Mouse (Mus musculus) cerebellum, adult 11 months (tissue): ENCODE measurements around the gene Spock1.
"Not testable (repeated sequence)": the region's sequence is repeated elsewhere in the genome, so short reads cannot be mapped to it uniquely, and the experiment has no call there.

ENCODE experiments used
- DNase-seq: peaks from one replicate; pipeline ENCODE4 v3.0.0; 2022

The Spock1 gene

GRCm38 (mm10) chr13:57643036-57643435, 265.1 kb downstream of the Spock1 start:
- no peak for DNase-seq

- no peak for DNase-seq
Observed at GRCm38 (mm10) chr13:57641649-57642048, 266.5 kb downstream of the Spock1 start.

DNA sequence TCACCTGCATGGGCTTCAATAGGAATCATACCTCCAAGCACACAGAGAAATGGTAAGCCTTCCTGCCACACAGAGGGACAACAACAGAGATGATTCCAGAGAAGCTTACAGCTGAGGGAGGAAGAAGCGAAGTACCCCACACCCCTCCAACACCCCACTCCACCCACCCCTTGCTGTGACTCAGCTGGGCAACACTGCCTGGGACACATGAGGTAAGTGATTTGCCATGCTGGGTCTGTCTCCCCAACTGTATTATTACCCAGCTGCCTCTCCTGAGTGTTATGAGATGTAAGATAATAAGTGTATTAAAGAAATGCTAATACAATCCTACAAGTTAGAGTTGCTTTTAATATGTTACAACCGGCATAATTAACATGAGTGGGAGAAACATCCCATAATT, 267.2 kb downstream of the Spock1 start:
- DNase-seq, result no peak

DNA sequence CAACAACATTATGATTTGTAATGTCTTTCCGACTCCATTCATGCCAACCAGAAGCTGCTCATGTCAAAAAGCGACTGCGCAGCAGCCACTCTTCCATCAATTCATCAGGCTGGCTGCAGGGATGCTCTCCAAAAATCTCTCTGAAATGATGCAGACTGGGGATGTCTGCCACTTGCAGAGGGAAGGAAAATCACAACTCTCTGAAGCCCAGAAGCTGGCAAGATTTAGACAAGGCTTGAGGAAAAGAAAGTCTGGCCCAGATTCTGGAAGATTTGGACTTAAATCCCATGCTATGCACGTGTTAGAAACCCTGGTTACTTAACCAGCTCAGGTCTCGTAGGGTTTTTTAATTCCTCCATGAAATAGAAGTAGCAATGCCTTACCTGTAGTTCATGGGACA, 269.3 kb downstream of the Spock1 start:
- no peak for DNase-seq

- no peak for DNase-seq
Observed at GRCm38 (mm10) chr13:57637606-57638132, 270.5 kb downstream of the Spock1 start.

- DNase-seq, result peak; percentile 43
Observed at GRCm38 (mm10) chr13:57637080-57637572, 271.0 kb downstream of the Spock1 start.

GRCm38 (mm10) chr13:57636196-57637015, 271.7 kb downstream of the Spock1 start:
- DNase-seq, result no peak

GRCm38 (mm10) chr13:57630532-57630931, 277.6 kb downstream of the Spock1 start:
- DNase-seq, result no peak

DNA sequence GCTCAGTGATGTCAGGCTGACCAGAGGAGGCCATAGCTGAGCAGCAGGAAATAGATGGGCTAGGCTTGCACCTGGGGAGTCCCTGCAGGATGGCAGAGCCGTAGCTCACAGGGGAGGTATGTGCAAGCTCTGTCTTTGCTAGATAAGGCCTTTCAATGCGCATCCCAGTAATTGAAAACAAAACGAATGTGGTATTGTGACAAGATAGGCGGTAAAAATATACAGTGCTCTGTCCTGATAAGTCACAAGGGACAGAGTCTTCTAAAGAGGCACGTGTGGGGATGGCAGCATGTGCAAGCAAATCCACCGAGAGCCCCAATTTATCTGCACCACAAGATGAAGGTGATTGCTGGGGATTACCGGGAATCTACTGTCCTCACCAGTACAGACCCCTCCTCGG, 279.9 kb downstream of the Spock1 start:
- no peak for DNase-seq

GRCm38 (mm10) chr13:57626434-57626833, 281.7 kb downstream of the Spock1 start:
- DNase-seq, result no peak

GRCm38 (mm10) chr13:57623909-57624481, 284.1 kb downstream of the Spock1 start:
- DNase-seq, result no peak

DNA sequence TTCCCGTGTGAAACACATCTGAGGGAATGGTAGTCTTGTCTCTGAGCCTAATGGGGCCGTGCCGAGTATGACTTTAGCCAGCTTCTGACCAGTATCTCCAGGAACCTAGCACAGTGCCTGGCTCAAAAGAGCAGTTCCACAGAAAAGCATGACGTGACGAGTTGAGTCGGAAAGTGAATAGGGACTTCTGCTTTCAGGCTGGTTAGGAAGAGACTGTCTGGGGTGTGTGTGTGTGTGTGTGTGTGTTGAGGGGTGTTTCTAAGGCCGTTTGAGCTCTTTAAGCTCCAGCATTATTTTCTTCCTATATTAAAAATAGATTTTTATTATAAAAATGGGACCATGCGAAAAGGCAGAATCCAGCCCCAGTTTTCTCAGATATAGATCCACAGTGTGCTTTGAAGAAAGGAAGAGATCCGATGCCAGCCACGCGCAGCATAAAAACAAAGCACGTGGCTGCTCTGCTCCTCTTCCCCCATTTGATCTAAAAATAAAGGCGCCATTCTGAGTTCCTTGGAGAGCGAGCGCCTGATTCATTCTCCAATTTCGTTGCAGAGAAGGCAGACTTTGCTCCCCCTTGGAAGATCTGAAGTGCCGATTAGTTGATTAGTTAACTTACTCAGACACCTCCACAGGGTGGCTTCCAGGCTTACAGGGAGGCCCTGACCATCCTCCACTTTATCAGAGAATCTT, 288.9 kb downstream of the Spock1 start:
- no peak for DNase-seq

DNA sequence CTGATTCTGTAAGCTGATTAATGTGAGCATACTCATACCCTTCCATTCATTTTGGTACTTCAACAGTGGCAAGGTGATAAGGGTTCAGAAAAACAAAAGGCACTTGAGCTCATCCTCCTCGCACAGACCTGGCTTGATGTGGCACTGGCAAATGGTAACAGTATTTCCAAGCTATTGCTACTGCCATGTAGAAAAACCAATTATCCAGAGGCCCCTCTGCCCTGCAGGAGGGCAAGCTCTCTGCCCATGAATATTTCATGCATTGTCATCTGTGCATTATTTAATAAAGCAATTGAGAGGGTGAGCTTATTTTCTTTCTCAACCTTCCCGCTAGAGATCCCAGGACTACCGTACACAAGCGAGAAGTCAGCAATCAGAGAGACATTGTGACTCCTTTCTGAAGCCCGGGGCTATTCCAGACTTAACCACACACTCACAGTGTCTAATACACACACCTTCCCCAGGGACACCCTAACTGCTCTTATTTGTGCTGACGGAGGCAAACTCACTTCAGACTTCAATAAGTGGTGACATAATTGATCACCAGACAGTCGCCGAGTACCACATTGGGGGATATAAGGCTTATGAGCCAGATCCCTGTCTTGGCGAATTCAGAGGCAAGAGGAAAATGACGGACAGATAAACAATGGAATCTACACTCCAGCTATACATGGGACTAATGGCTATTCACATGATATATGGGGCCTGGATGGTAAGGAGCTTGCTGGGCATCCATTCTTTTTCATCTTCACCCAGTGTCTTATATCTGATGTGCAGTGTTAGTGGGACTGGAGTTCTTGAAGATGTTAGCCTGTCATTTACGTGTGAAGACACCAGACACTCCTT, 296.6 kb downstream of the Spock1 start:
- DNase-seq, result no peak

DNA sequence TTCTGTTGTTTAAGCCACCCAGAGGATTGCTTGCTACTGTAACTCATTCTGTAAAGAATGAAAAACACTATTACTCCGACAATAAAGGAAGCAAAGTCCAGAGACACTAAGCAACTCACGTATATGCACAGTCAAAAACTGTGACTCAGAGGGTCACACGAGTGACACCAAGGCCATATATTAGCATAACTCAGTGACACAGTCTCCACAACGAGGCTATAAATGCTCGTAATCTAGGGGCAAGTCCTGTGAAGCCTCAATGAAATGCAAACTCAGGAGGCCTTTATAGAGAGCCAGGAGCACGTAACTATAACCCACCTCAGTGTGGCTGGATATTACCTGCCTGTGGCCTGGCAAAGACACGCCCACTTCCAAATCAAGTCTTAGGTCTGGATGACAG, 298.2 kb downstream of the Spock1 start:
- DNase-seq, result no peak

- DNase-seq, result no peak
Observed at GRCm38 (mm10) chr13:57604437-57604836, 303.7 kb downstream of the Spock1 start.

DNA sequence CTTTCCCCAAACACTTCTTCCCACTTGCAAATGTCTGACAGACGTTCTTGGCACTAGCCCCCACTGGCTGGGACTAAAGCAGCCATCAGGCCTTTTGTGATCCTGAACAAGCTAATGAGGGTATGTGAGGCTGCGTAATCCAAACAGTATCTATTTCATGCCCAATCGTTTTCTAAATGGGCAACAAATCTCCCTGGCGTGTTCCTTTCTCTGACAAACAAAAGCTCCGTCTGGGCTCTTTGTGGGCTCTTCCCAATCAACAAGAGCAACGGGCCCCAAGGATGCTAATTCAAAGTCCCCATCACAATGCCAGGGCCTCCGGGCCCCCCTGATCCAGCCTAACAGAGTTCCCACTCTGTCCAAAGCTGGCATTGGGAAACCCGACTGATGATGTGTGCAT, 304.9 kb downstream of the Spock1 start:
- DNase-seq, result no peak

DNA sequence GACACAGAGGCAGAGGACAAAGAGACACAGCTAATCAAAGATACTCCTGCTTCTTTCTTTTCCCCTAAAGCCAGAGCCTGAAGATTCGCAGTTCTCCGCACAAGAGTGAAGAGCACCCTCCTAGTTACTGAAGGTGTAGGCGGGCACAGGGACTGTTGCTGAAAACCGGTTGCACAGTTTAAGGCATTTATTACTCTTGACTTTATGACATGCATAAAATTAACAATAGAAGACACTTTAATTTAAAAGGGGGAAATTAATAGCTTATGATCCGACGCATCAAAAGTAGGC, 312.4 kb downstream of the Spock1 start:
- DNase-seq, result no peak

DNA sequence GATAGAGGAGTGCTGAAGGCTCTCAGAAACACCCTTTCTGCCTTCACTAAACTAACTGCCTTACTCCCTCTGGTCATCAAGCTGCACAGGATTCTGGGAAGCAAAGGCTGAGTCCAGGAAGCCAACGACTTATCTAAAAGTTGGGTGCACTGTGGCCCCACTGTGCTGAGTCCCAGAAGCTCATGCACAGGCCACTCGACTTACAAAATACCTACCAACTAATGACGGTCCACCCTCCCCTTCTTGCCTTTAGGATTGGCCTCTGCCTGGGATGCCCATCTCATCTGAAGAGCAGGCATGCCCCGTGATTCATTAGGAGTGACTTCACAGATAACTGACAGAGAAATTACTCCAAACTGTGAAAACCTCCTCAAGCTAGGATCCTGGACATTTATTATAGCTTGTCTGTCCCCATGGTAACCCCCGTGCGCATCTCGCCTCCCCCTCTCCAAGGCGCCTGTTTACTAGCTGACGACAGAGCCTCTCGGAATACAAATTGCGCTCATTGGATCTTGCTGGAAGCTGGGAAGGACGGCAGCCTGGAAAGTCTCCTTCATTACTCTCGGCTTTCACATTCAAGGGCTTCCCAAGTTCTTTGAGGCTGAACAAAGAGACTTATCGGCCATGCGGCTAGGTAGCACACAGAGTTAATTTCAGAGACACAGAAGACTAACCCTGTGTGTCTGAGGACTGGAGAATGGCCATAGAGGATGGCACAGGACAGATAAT, 312.9 kb downstream of the Spock1 start:
- DNase-seq, result no peak

- not testable (repeated sequence) for DNase-seq
Observed at GRCm38 (mm10) chr13:57589338-57589914, 318.7 kb downstream of the Spock1 start.

DNA sequence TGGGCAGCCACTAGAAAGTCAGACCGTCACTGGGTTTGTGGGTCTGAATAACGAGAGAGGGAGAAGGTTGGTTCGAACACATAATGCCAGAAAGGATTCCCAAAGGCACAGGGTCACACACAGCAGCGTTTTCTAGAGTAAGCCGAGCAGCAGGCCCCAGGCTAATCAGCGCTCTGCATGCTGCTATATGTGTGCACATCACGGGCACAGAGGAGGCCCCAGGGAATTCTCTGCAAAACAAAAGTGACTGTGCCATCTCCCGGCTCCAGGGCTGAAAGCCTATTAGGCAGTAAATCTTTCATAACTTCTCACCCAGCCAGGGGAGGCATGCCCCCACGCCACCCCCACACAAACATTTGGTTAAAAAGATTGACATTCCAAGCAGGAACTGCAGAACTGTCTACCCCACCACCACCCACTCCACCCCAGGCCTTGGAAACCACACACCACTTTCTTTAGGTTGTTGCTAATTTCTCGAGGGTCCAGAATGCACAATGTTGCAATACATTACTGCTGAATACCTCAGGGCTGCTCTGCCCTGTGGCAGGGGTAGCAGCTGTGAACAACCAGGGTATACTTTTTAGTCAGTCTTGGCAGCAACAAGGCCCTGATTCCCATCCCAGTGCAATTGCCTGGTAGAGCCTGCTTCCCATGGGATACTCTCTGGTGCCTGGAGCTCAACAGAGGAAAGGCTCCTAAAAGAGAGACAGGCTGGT, 319.4 kb downstream of the Spock1 start:
- DNase-seq, result no peak

- no peak for DNase-seq
Observed at GRCm38 (mm10) chr13:57585131-57585530, 323.0 kb downstream of the Spock1 start.
